Mouse (Mus musculus) ovary, postnatal 14 days (tissue): ENCODE results near the gene Atn1.
A peak's percentile ranks its signal among the peaks of the same experiment; 100 is the strongest.

ENCODE experiments used
- DNase-seq: peaks from one replicate; pipeline ENCODE4 v3.0.0; 2022; ENCODE audit warnings: low spot score

Atn1 gene

GRCm38 (mm10) chr6:124740888-124741761, 15.2 kb downstream of the Atn1 start, which contains the start of gene Grcc10:
Gene Grcc10, minus strand, starts transcription at chr6:124741374.
- DNase-seq = peak; percentile 81

DNA sequence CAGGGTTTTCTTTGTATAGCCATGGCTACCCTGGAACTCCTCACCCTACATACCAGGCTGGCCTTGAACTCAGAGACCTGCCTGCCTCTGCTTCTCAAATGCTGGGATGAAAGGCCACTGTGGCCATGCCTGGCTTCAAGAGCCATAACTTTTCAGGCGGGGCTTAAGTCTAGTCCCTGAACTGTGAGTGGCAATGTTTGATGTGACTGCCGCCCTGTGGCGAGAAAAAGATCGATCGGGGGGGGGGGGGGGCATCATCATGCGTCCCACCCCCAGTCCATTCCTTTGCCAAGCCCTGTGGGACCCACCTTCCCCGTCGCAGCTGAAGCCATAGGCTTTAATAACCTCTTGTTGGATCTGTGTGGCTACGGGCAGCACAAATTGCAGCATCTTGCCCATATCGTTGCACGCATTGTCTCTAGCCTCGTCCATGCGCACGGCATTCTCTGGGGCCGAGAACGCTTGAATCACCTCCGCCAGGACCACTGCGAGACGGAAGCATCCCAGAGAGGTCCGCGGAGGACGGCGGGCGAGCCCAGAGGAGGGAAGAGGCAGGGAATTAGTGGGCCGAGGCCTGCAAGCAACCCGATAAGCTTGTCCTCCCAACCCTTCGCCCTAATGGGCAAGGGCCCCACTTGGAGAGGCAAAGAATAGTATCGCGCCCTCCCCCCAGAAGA, 16.0 kb downstream of the Atn1 start:
- DNase-seq = no peak

- DNase-seq = no peak
These were observed 17.0 kb downstream of the Atn1 start for GRCm38 (mm10) chr6:124739231-124739796.

GRCm38 (mm10) chr6:124738511-124739023, 17.8 kb downstream of the Atn1 start, which contains the start of gene Ptpn6:
Gene Ptpn6, minus strand, starts transcription at chr6:124738714.
- no peak for DNase-seq

DNA sequence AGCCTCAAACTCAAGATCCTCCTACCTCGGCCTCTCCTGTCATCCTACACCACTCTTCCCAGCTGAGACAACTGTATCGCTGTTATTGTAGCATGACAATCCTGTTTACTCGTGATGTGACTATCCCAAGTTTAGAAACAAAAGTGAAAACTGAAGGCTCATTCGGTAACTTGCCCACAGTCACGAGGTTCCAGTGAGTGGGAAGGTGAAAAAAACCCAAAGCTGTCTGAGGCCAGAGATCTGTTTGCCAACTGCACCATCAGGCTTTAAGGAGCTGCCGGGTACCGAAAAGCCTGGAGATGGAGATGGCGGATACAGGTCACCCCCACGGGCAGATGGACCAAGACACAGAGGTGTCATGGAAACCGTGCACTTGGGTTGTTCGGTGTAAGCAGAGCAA, 19.3 kb downstream of the Atn1 start:
- no peak for DNase-seq

GRCm38 (mm10) chr6:124734417-124734816, 21.9 kb downstream of the Atn1 start:
- no peak for DNase-seq

- no peak for DNase-seq
These were observed 23.6 kb downstream of the Atn1 start for GRCm38 (mm10) chr6:124732476-124733370.

- DNase-seq = no peak
These were observed 25.3 kb downstream of the Atn1 start for GRCm38 (mm10) chr6:124731038-124731437.

- DNase-seq = no peak
These were observed 26.2 kb downstream of the Atn1 start for GRCm38 (mm10) chr6:124729850-124730705.

DNA sequence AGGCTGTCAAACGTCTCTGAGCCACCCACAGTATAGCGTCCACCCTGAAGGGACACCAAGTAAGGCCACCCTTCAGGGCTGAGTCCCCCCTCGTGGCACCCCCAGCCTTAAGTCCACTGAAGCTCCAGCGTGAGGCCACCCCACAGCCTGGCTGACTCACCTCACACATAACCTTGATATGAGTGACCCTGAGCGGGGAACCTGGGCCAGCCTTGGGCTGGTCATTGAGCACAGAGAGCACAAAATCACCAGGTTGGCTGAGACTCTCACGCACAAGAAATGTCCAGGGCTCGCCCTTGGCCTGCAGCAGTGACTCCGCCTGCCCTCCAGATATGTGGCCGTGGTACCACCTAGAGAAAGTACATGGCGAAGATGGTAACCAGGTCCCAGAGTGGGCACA, 27.7 kb downstream of the Atn1 start:
- DNase-seq = no peak

- DNase-seq = no peak
These were observed 31.9 kb downstream of the Atn1 start for GRCm38 (mm10) chr6:124724472-124724871.

GRCm38 (mm10) chr6:124723541-124723940, 32.8 kb downstream of the Atn1 start:
- no peak for DNase-seq

- DNase-seq = no peak
These were observed 33.3 kb downstream of the Atn1 start for GRCm38 (mm10) chr6:124722876-124723473.

- DNase-seq = no peak
These were observed 35.4 kb downstream of the Atn1 start for GRCm38 (mm10) chr6:124720904-124721303.

GRCm38 (mm10) chr6:124719354-124719978, 36.9 kb downstream of the Atn1 start:
- no peak for DNase-seq

GRCm38 (mm10) chr6:124718703-124719102, 37.6 kb downstream of the Atn1 start:
- peak; percentile 42 for DNase-seq

- DNase-seq = no peak
These were observed 38.4 kb downstream of the Atn1 start for GRCm38 (mm10) chr6:124717968-124718367.

DNA sequence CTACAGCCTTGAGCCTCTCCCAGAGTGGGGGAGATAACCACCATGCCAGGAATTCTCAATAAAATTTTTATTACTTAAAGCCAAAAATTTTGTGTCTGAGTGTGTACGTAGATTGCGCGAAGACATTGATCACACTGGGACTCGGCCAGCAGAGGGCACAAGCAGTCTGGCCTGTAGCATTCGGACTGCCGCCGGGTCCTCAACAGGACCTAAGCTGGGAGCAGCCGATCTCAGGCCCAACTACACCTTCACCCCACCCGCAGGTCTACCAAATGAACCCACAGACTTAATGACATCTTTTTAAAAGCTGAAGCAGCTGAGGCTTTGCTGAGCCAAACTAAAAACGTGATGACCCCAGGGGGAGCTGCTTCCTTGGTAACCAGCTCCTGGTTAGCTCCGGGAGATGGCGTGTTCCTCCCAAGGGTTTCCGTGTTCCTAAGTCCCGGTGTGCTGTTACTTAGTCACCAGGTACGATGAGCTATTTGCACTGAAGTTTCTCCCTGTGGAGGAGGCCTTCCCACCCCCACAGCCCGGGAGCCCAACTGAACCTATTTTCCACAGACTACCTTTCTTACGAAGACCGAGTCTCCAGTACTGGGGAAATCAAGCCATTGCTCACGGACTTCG, 39.3 kb downstream of the Atn1 start:
- DNase-seq = no peak

DNA sequence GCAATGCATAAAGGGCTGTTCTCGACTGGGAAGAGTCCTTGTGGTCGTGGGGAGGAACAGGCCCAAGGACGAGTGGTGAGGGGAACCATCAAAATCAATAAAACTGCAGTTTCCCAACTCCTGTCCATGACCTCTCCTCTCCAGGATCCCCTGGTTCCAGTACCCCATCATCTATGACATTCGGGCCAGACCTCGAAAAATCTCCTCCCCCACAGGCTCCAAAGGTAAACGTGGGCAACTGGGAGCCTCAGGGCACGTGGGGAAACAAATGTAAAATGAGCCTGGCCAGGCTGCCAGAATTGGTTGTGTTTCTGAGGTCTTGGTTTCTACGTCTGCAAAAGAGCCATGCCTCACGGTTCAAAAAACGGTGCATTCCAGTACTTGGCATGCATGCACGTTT, 43.4 kb downstream of the Atn1 start:
- no peak for DNase-seq
